Comparison of ENCODE assay signal across 17 mouse cellular contexts in the genomic region with DNA sequence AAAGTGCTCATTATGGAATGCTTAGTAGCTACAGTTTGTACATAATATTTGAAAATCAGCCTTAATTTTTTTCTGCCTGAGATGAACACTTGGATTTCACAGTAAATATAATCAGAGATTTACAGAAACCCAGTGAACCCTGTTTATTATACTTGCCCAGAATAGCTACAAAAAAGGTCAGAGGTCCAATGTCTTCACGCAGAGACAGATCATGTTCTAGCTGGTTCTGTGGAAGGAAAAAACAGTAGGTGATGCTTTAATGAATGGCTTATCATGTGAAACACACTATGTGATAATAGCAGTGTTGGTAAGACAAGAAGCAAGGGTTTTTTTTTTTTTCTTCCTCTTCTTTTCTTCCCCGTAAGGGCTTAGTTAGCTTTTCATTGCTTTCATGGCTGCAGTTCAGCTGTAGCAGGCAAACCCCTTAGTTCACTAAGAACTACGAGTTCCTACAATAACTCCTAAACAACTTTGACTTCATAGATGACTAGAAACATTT.
"Had no signal": no experiment of that assay in that cellular context is flagged by ENCODE, and none has a peak within 500 bp of the region (broad histone marks: within the 10 kb centered on the region; RNA-seq: fewer than 3 reads in every experiment).

No protein-coding gene starts in this region.

- H3K27ac ChIP-seq: lung, embryonic 15.5 days; macrophage; midbrain, embryonic 13.5 days; midbrain, embryonic 15.5 days; neural tube, embryonic 12.5 days; stomach, embryonic 15.5 days; stomach, postnatal 0 days had no signal

- H3K9me3 ChIP-seq: lung, embryonic 15.5 days; megakaryocyte, embryonic 14.5 days; midbrain, embryonic 13.5 days; midbrain, embryonic 15.5 days; neural tube, embryonic 12.5 days; stomach, embryonic 15.5 days had no signal

- H3K9ac ChIP-seq: lung, embryonic 15.5 days; midbrain, embryonic 13.5 days; midbrain, embryonic 15.5 days; neural tube, embryonic 12.5 days; stomach, embryonic 15.5 days had no signal

- H3K4me3 ChIP-seq: lung, embryonic 15.5 days; megakaryocyte, embryonic 14.5 days; midbrain, embryonic 13.5 days; midbrain, embryonic 15.5 days; neural tube, embryonic 12.5 days; stomach, embryonic 15.5 days had no signal

- H3K36me3 ChIP-seq: lung, embryonic 15.5 days; midbrain, embryonic 13.5 days; midbrain, embryonic 15.5 days; neural tube, embryonic 12.5 days; stomach, embryonic 15.5 days had no signal

- H3K27me3 ChIP-seq: lung, embryonic 15.5 days; megakaryocyte, embryonic 14.5 days; midbrain, embryonic 13.5 days; midbrain, embryonic 15.5 days; neural tube, embryonic 12.5 days; stomach, embryonic 15.5 days had no signal

- DNase-seq: lung, adult 2 months; lung, postnatal 14 days; lung, postnatal 36 days; right cerebral cortex, postnatal 14 days; thymus, adult 2 months; thymus, postnatal 25 days; thymus, postnatal 4 days had no signal

- H3K4me1 ChIP-seq: lung, embryonic 15.5 days; megakaryocyte, embryonic 14.5 days; midbrain, embryonic 13.5 days; midbrain, embryonic 15.5 days; neural tube, embryonic 12.5 days; stomach, embryonic 15.5 days had no signal

- H3K4me2 ChIP-seq: lung, embryonic 15.5 days; midbrain, embryonic 11.5 days; midbrain, embryonic 13.5 days; midbrain, embryonic 15.5 days; neural tube, embryonic 12.5 days; stomach, embryonic 15.5 days had no signal

- ATAC-seq: lung, postnatal 0 days; midbrain, embryonic 13.5 days; midbrain, embryonic 15.5 days had no signal
